Mouse (Mus musculus): ENCODE measurements around the gene Gtf3a. TPM values are rescaled to one million over a fixed set of nuclear protein-coding genes. Genes with fewer than 3 reads are reported as not detected.

The Gtf3a gene
- polyA plus RNA-seq, 2 experiments = 87.0 to 100 TPM

DNA sequence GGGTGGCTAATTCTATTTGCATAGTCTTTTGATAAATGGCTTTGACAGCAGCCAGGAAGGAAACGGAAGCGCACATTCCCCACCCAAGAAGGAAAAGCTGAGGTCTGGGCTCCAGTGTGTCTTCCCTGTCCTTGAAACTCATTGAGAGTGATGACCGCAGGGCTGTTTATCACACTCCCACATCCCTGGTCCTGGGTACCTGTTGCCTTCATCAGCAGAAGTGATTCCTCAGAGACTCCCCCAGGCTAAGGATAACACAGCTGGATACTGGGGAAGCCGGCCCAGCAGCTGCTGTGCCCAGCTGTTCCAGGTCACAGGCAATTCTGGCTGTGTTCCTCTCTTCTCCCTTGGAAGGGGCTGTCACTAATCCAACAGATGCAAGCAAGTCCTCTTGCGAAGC lies 40.9 kb upstream of the Gtf3a start:
- Histone ChIP-seq H3K27ac (replicated peaks; ENCODE audit: low read depth, low read length) (no peak overlapping the region), H3K4me3 (replicated peaks; ENCODE audit: low read length) (no peak overlapping the region), H3K4me1 (ENCODE audit: control insufficient read depth, insufficient read depth, low read length) (no peaks in the 10 kb centered on the region), H3K9me3 (ENCODE audit: control insufficient read depth, low read length) (no peaks in the 10 kb centered on the region), H3K4me2 (replicated peaks; ENCODE audit: low read depth, low read length, severe bottlenecking) (no peak overlapping the region), H3K27me3 (ENCODE audit: control insufficient read depth, insufficient read depth, low read length) (no peaks in the 10 kb centered on the region), H3K36me3 (ENCODE audit: control insufficient read depth, insufficient read depth, low read length) (no peaks in the 10 kb centered on the region), H3K9ac (ENCODE audit: low read depth, low read length, severe bottlenecking) (no peak overlapping the region)
- TF ChIP-seq POLR2A (IDR thresholded peaks at IDR 0.05; ENCODE audit: borderline replicate concordance, extremely low read depth, insufficient read depth, insufficient read length) = no peak
- no peak for DNase-seq (ENCODE audit: low spot score)
- 49% methylated on average over 5 of the region's 5 CpGs for WGBS
- peak; percentile 13; the same call in 1 of the 2 replicates for ATAC-seq (ENCODE audit: low FRiP score, low read depth)

DNA sequence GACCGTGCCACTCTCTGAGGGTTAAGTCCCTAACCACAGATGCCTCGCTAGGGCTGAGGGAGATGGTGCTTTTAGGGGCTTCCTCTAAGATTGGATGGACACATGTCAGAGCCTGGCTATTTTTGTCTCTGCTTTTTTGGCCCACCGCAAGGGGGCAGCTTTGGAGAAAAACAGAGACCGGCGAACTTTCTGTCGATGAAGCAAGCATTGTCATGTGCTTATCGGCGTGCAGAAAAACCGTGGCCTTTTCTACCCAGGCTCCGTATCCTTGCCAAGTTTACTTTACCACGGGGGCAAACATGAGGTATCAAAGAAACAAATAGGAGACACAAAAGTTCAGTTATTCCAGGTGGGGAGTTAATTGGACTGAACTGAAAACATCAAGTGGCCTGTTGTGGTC lies 39.8 kb upstream of the Gtf3a start:
- Histone ChIP-seq H3K9ac (ENCODE audit: low read depth, low read length, severe bottlenecking) (no peak overlapping the region), H3K9me3 (ENCODE audit: control insufficient read depth, low read length) (no peaks in the 10 kb centered on the region), H3K36me3 (ENCODE audit: control insufficient read depth, insufficient read depth, low read length) (no peaks in the 10 kb centered on the region), H3K4me3 (replicated peaks; ENCODE audit: low read length) (no peak overlapping the region), H3K4me2 (replicated peaks; ENCODE audit: low read depth, low read length, severe bottlenecking) (no peak overlapping the region), H3K27me3 (ENCODE audit: control insufficient read depth, insufficient read depth, low read length) (no peaks in the 10 kb centered on the region), H3K27ac (replicated peaks; ENCODE audit: low read depth, low read length) (no peak overlapping the region), H3K4me1 (ENCODE audit: control insufficient read depth, insufficient read depth, low read length) (no peaks in the 10 kb centered on the region)
- TF ChIP-seq POLR2A (IDR thresholded peaks at IDR 0.05; ENCODE audit: borderline replicate concordance, extremely low read depth, insufficient read depth, insufficient read length) = no peak
- 59% methylated on average over 11 of the region's 11 CpGs for WGBS
- DNase-seq (ENCODE audit: low spot score) = no peak
- no peak for ATAC-seq (ENCODE audit: low FRiP score, low read depth)

DNA sequence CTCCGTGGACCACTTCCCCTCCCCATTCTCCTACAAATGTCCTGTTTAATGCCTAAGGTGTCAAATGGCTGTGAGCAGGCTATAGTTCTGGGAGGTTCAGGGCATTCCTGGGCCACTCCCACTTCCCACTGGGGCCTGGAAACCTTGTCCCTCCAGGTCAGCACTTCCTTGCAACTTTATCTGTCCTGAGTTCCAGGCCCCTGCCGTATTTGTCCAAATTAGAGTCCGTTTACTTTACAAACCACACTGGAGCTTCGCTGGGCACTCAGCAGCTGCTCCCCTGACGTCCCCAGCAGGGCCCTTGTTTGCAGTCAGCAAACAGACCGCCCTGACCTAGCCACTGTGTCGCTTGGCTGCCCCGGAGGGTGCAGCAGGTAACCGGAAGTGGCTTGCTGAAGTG lies 36.3 kb upstream of the Gtf3a start:
- no peak overlapping the region for H3K4me2 ChIP-seq (replicated peaks; ENCODE audit: low read depth, low read length, severe bottlenecking)
- H3K9me3 ChIP-seq (ENCODE audit: control insufficient read depth, low read length) = no peaks in the 10 kb centered on the region
- no peak for ATAC-seq (ENCODE audit: low FRiP score, low read depth)
- H3K27ac ChIP-seq (replicated peaks; ENCODE audit: low read depth, low read length) = no peak overlapping the region
- H3K4me1 ChIP-seq (ENCODE audit: control insufficient read depth, insufficient read depth, low read length) = no peaks in the 10 kb centered on the region
- TF ChIP-seq POLR2A (IDR thresholded peaks at IDR 0.05; ENCODE audit: borderline replicate concordance, extremely low read depth, insufficient read depth, insufficient read length) = no peak
- WGBS = 10% methylated on average over 9 of the region's 9 CpGs
- no peak overlapping the region for H3K9ac ChIP-seq (ENCODE audit: low read depth, low read length, severe bottlenecking)
- no peak for DNase-seq (ENCODE audit: low spot score)
- H3K27me3 ChIP-seq (ENCODE audit: control insufficient read depth, insufficient read depth, low read length) = no peaks in the 10 kb centered on the region
- no peak overlapping the region for H3K4me3 ChIP-seq (replicated peaks; ENCODE audit: low read length)
- no peaks in the 10 kb centered on the region for H3K36me3 ChIP-seq (ENCODE audit: control insufficient read depth, insufficient read depth, low read length)

DNA sequence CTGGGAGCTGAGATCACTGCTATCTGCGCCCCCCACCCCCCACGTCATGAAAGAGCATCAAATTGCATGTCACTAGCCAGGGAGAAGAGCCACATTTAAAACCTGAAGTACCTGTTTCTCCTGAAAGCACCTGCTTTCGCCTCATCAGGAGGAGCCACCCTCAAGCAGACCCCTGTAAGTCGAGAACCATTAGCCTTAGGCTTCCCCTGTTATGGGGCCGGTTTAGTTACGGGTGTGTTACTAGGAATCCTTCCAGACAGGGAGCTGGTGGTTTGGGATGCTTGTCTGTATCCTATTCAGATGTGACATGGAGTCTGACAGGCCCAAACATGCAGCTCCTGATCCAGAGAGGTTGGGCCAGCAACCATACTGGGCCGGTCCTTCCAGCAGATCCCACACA lies 35.1 kb upstream of the Gtf3a start:
- Histone ChIP-seq H3K36me3 (ENCODE audit: control insufficient read depth, insufficient read depth, low read length) (no peaks in the 10 kb centered on the region), H3K27ac (replicated peaks; ENCODE audit: low read depth, low read length) (no peak overlapping the region), H3K27me3 (ENCODE audit: control insufficient read depth, insufficient read depth, low read length) (no peaks in the 10 kb centered on the region), H3K4me2 (replicated peaks; ENCODE audit: low read depth, low read length, severe bottlenecking) (no peak overlapping the region), H3K9ac (ENCODE audit: low read depth, low read length, severe bottlenecking) (no peak overlapping the region), H3K4me1 (ENCODE audit: control insufficient read depth, insufficient read depth, low read length) (no peaks in the 10 kb centered on the region), H3K9me3 (ENCODE audit: control insufficient read depth, low read length) (no peaks in the 10 kb centered on the region), H3K4me3 (replicated peaks; ENCODE audit: low read length) (no peak overlapping the region)
- DNase-seq (ENCODE audit: low spot score) (no peak), ATAC-seq (ENCODE audit: low FRiP score, low read depth) (no peak)
- no peak for TF ChIP-seq POLR2A (IDR thresholded peaks at IDR 0.05; ENCODE audit: borderline replicate concordance, extremely low read depth, insufficient read depth, insufficient read length)
- WGBS = 60% methylated on average over 7 of the region's 7 CpGs

GRCm38 (mm10) chr5:146914088-146914766 lies 34.2 kb upstream of the Gtf3a start:
- Histone ChIP-seq H3K9me3 (ENCODE audit: control insufficient read depth, low read length) (no peaks in the 10 kb centered on the region), H3K4me2 (replicated peaks; ENCODE audit: low read depth, low read length, severe bottlenecking) (no peak overlapping the region), H3K4me1 (ENCODE audit: control insufficient read depth, insufficient read depth, low read length) (no peaks in the 10 kb centered on the region), H3K4me3 (replicated peaks; ENCODE audit: low read length) (no peak overlapping the region), H3K27me3 (ENCODE audit: control insufficient read depth, insufficient read depth, low read length) (no peaks in the 10 kb centered on the region), H3K9ac (ENCODE audit: low read depth, low read length, severe bottlenecking) (no peak overlapping the region), H3K27ac (replicated peaks; ENCODE audit: low read depth, low read length) (no peak overlapping the region), H3K36me3 (ENCODE audit: control insufficient read depth, insufficient read depth, low read length) (no peaks in the 10 kb centered on the region)
- DNase-seq (ENCODE audit: low spot score) = peak; percentile 70
- TF ChIP-seq POLR2A (IDR thresholded peaks at IDR 0.05; ENCODE audit: borderline replicate concordance, extremely low read depth, insufficient read depth, insufficient read length) = no peak
- 23% methylated on average over 9 of the region's 9 CpGs for WGBS
- ATAC-seq (ENCODE audit: low FRiP score, low read depth) = peak; percentile 74; the same call in 1 of the 2 replicates
